Mouse (Mus musculus): Measurements from ENCODE around the gene Ydjc.
A peak's percentile ranks its signal among the peaks of the same experiment; 100 is the strongest.

Gene Ydjc

GRCm38 (mm10) chr16:17144339-17144738, at the start of gene Ydjc:
Gene Ydjc (plus strand): TSS chr16:17144621.
- DNase-seq (ENCODE audit: extremely low spot score, low spot score): no peak

- DNase-seq (ENCODE audit: extremely low spot score, low spot score): no peak
These were observed 47.5 kb upstream of the Ydjc start for GRCm38 (mm10) chr16:17096938-17097337.

- DNase-seq (ENCODE audit: extremely low spot score, low spot score): no peak
These were observed 41.7 kb upstream of the Ydjc start for GRCm38 (mm10) chr16:17102630-17103220.

- no peak for DNase-seq (ENCODE audit: extremely low spot score, low spot score)
These were observed 39.8 kb upstream of the Ydjc start for GRCm38 (mm10) chr16:17104600-17104999.

- peak; percentile 75 for DNase-seq (ENCODE audit: extremely low spot score, low spot score)
These were observed 33.4 kb upstream of the Ydjc start, which contains the start of gene Ppil2 for GRCm38 (mm10) chr16:17110771-17111743. Gene Ppil2 (minus strand): TSS chr16:17111257.

- no peak for DNase-seq (ENCODE audit: extremely low spot score, low spot score)
These were observed 27.1 kb upstream of the Ydjc start for GRCm38 (mm10) chr16:17117309-17117799.

- no peak for DNase-seq (ENCODE audit: extremely low spot score, low spot score)
These were observed 22.9 kb upstream of the Ydjc start for GRCm38 (mm10) chr16:17121569-17121968.

- peak; percentile 84 for DNase-seq (ENCODE audit: extremely low spot score, low spot score)
These were observed 20.1 kb upstream of the Ydjc start for GRCm38 (mm10) chr16:17124119-17124870.

GRCm38 (mm10) chr16:17124871-17125520, 19.4 kb upstream of the Ydjc start, which contains the start of gene 2610318N02Rik:
Gene 2610318N02Rik (minus strand): TSS chr16:17125167.
- DNase-seq (ENCODE audit: extremely low spot score, low spot score): peak; percentile 84

GRCm38 (mm10) chr16:17127292-17127691, 17.1 kb upstream of the Ydjc start:
- no peak for DNase-seq (ENCODE audit: extremely low spot score, low spot score)

- DNase-seq (ENCODE audit: extremely low spot score, low spot score): no peak
These were observed 13.0 kb upstream of the Ydjc start for GRCm38 (mm10) chr16:17131191-17132088.

- DNase-seq (ENCODE audit: extremely low spot score, low spot score): peak; percentile 97
These were observed 12.1 kb upstream of the Ydjc start, which contains the start of gene Sdf2l1 for GRCm38 (mm10) chr16:17132089-17132905. Gene Sdf2l1 (minus strand): TSS chr16:17132383.

GRCm38 (mm10) chr16:17132906-17133200, 11.6 kb upstream of the Ydjc start:
- DNase-seq (ENCODE audit: extremely low spot score, low spot score): no peak

GRCm38 (mm10) chr16:17137355-17137754, 7.1 kb upstream of the Ydjc start:
- no peak for DNase-seq (ENCODE audit: extremely low spot score, low spot score)

GRCm38 (mm10) chr16:17146772-17147235, 2.4 kb downstream of the Ydjc start, which contains the start of gene Ccdc116:
Gene Ccdc116 (minus strand): TSS chr16:17147229.
- DNase-seq (ENCODE audit: extremely low spot score, low spot score): peak; percentile 82

GRCm38 (mm10) chr16:17147391-17147929, 3.0 kb downstream of the Ydjc start:
- DNase-seq (ENCODE audit: extremely low spot score, low spot score): peak; percentile 54

- DNase-seq (ENCODE audit: extremely low spot score, low spot score): peak; percentile 59
These were observed 3.7 kb downstream of the Ydjc start for GRCm38 (mm10) chr16:17148084-17148483.

- no peak for DNase-seq (ENCODE audit: extremely low spot score, low spot score)
These were observed 6.3 kb downstream of the Ydjc start for GRCm38 (mm10) chr16:17150520-17151258.
